Mouse (Mus musculus) liver, postnatal 0 days (tissue): Measurements from ENCODE around the gene Olfr164. TPM values are rescaled to one million over a fixed set of nuclear protein-coding genes. Genes with fewer than 3 reads are reported as not detected.

Experiments used
- ATAC-seq: fragments of 200-750 bp; cut with Nextera tagmentation; 2 replicates; pipeline ENCODE4 v1.8.0; 2017; ENCODE audit warnings: mild to moderate bottlenecking, moderate library complexity
- DNase-seq: peaks from one replicate; pipeline ENCODE4 v3.0.0-alpha.2; 2016
- H3K27ac ChIP-seq: fragments of 300-500 bp; sonication (generic); 2 replicates; pipeline ENCODE4 v1.5.1; 2014; ENCODE audit warnings: antibody characterized with exemption, moderate library complexity, mild to moderate bottlenecking, low read depth
- H3K27me3 ChIP-seq: fragments of 300-500 bp; sonication (generic); 2 replicates; pipeline ENCODE4 v1.6.1; 2014; ENCODE audit warnings: low read length, control low read depth, mixed read lengths; ENCODE audit not compliant: insufficient read depth
- H3K36me3 ChIP-seq: fragments of 300-500 bp; sonication (generic); replicated peaks from 2 replicates; pipeline ENCODE4 v1.6.1; 2014; ENCODE audit warnings: mild to moderate bottlenecking, control low read depth, low read length, moderate library complexity, mixed read lengths; ENCODE audit not compliant: insufficient read depth
- H3K4me1 ChIP-seq: fragments of 300-500 bp; sonication (generic); 2 replicates; pipeline ENCODE4 v1.6.1; 2014; ENCODE audit warnings: antibody characterized with exemption, mild to moderate bottlenecking, control low read depth; ENCODE audit not compliant: insufficient read depth
- H3K4me2 ChIP-seq: fragments of 300-500 bp; sonication (generic); 2 replicates; pipeline ENCODE4 v1.6.1; 2014; ENCODE audit warnings: low read depth, mild to moderate bottlenecking, low read length, moderate library complexity, mixed read lengths
- H3K4me3 ChIP-seq: fragments of 300-500 bp; sonication (generic); 2 replicates; pipeline ENCODE4 v1.5.1; 2014; ENCODE audit warnings: low read depth, low read length
- H3K9ac ChIP-seq: fragments of 300-500 bp; sonication (generic); replicated peaks from 2 replicates; pipeline ENCODE4 v1.6.1; 2014; ENCODE audit warnings: mild to moderate bottlenecking, moderate library complexity
- H3K9me3 ChIP-seq: fragments of 300-500 bp; sonication (generic); 2 replicates; pipeline ENCODE4 v1.6.1; 2016; ENCODE audit warnings: mild to moderate bottlenecking, control low read depth, low read length, mixed read lengths
- CTCF ChIP-seq: sonication (generic); IDR thresholded peaks from 2 replicates; pipeline ENCODE4 v1.5.1; 2016; ENCODE audit warnings: antibody characterized with exemption, low read depth
- EP300 ChIP-seq: IDR thresholded peaks from 2 replicates; pipeline ENCODE4 v1.6.1; 2016; ENCODE audit warnings: antibody characterized with exemption, low read depth, mild to moderate bottlenecking
- WGBS: fragments of 180-500 bp; shearing (Covaris S2); extraction: QIAGEN DNeasy Blood & Tissue Kit; methylation state at CpG from one replicate; pipeline ENCODE4 v1.1.7; 2014; ENCODE audit not compliant: insufficient replicate concordance; 5-methylcytosine and 5-hydroxymethylcytosine counted together
- polyA plus RNA-seq: library from polyadenylated mRNA; unstranded; fragments of >200 nt; fragmentation: Nextera tagmentation; extraction: Ambion mirVana; gene quantifications from 2 replicates; pipeline ENCODE4 v1.2.1, GENCODE M21; 2015

The Olfr164 gene
- polyA plus RNA-seq, result 0.07 TPM in 1 of 2 replicates, not detected in the other

DNA sequence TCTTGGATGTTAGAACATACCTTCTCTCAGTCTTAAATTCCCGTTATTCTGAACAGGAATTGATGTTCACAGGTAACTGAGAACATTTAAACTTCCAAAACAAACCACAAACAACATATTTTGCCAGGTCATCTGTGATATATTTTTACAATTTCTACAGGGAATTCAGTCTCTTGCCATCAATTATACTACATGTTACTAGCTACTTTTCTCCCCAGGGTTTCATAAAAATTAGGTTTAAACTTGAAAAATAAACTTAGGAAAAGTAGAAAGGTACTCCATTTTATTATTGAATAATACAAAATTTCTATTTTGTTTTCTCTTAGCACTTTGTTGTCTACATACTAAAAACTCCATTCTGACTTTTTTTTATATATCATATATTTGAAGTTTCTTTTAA, at the start of gene Olfr164:
TSS of gene Olfr164 (minus strand) at position 101 of the 400 bp plus-strand sequence.
- H3K4me2 ChIP-seq, result no peak within 1 kb of the TSS
- H3K9me3 ChIP-seq, result no peaks in the 10 kb centered on the region
- no peak for TF ChIP-seq EP300
- TF ChIP-seq CTCF, result no peak
- no peaks in the 10 kb centered on the region for H3K36me3 ChIP-seq
- H3K4me3 ChIP-seq, result no peak within 1 kb of the TSS
- H3K4me1 ChIP-seq, result no peaks in the 10 kb centered on the region
- no peak for ATAC-seq
- 28% methylated on average over 1 of the region's 1 CpGs for WGBS
- no peak for DNase-seq
- H3K27me3 ChIP-seq, result no peaks in the 10 kb centered on the region
- no peak within 1 kb of the TSS for H3K27ac ChIP-seq
- H3K9ac ChIP-seq, result no peak within 1 kb of the TSS

DNA sequence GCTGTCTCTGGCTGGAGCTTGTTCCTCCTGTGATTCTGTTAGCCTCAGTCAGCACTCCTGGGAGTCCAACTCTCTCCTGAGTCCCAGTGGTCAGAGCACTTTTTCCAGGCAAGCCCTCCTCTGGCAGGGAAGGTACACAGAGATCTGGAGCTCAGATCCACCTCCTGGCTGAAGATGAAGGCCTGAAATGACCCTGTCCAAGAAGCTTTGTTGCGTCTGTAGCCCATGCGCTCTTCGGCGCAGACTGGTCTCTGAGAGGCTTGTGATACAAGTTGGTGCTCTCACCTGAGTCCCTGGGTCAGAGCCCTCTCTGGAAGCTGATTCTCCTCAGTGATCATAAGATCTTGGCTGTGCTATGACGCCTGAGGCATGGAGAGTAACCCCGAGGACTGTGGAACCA, 35.2 kb upstream of the Olfr164 start:
- ATAC-seq (no peak), DNase-seq (no peak)
- no peaks in the 10 kb centered on the region for H3K36me3 ChIP-seq
- 0 out of 2 replicates have a peak, but pooled peaks cover 2% of the 10 kb centered on the region for H3K9me3 ChIP-seq
- no peak overlapping the region for H3K4me2 ChIP-seq
- no peak overlapping the region for H3K27ac ChIP-seq
- H3K27me3 ChIP-seq, result no peaks in the 10 kb centered on the region
- H3K9ac ChIP-seq, result no peak overlapping the region
- no peak overlapping the region for H3K4me3 ChIP-seq
- TF ChIP-seq CTCF (no peak), EP300 (no peak)
- no peaks in the 10 kb centered on the region for H3K4me1 ChIP-seq
- WGBS, result 79% methylated on average over 6 of the region's 6 CpGs

DNA sequence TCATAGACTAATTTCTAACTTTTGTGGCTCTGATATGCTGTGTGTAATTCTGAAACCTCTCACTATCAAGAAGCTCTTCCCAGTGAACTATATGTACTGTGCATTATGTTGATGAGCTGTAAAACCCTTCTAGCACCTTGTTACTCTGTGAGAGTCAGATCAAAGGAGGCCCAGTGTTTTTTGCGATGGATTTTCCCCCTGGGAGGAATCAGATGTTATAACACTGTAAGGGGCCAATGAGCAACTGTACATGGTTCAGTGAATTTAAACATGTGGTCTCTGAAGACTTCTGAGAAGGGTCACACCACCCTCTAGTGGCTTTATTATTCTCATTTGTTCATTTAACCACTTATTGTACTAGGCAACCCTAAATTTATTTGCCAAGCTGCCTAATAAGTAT, 50.6 kb downstream of the Olfr164 start:
- TF ChIP-seq CTCF (peak; percentile 33), EP300 (no peak)
- H3K27me3 ChIP-seq, result no peaks in the 10 kb centered on the region
- no peaks in the 10 kb centered on the region for H3K4me1 ChIP-seq
- DNase-seq (no peak), ATAC-seq (no peak)
- no peak overlapping the region for H3K9ac ChIP-seq
- no peak overlapping the region for H3K4me3 ChIP-seq
- no peak overlapping the region for H3K4me2 ChIP-seq
- 29% methylated on average over 1 of the region's 1 CpGs for whole genome bisulfite sequencing
- no peaks in the 10 kb centered on the region for H3K9me3 ChIP-seq
- H3K36me3 ChIP-seq, result no peaks in the 10 kb centered on the region
- no peak overlapping the region for H3K27ac ChIP-seq

- Histone ChIP-seq H3K27ac (no peak overlapping the region), H3K4me3 (no peak overlapping the region), H3K4me1 (no peaks in the 10 kb centered on the region), H3K36me3 (no peaks in the 10 kb centered on the region), H3K27me3 (no peaks in the 10 kb centered on the region), H3K9me3 (no peaks in the 10 kb centered on the region), H3K4me2 (no peak overlapping the region), H3K9ac (no peak overlapping the region)
- ATAC-seq (no peak), DNase-seq (no peak)
- TF ChIP-seq CTCF (no peak), EP300 (no peak)
- 56% methylated on average over 1 of the region's 1 CpGs for WGBS
Observed at GRCm38 (mm10) chr16:19260780-19261179, 53.1 kb downstream of the Olfr164 start.

DNA sequence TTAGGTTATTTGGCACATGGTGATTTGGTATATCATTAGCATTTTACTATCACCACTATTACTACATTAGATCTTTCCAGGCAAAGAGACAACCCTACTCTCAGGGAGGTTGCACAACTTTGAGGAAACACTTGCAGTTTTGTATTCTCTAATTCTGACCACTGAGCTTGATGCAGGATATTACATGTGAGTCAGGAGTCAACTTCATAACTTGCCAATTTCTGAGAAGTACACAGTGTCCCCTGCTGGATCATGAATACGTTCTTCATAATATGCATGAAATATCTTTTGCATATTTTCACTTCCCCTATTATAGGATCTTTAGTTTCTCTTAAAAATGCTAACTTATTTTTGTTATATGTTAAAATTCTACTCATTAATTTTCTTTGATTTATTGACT, 68.0 kb downstream of the Olfr164 start:
- no peaks in the 10 kb centered on the region for H3K27me3 ChIP-seq
- no peak overlapping the region for H3K27ac ChIP-seq
- WGBS, result 51% methylated on average over 1 of the region's 1 CpGs
- no peak overlapping the region for H3K9ac ChIP-seq
- no peaks in the 10 kb centered on the region for H3K36me3 ChIP-seq
- no peak overlapping the region for H3K4me3 ChIP-seq
- TF ChIP-seq CTCF (peak; percentile 52), EP300 (no peak)
- H3K4me2 ChIP-seq, result no peak overlapping the region
- DNase-seq (no peak), ATAC-seq (no peak)
- no peaks in the 10 kb centered on the region for H3K4me1 ChIP-seq
- no peaks in the 10 kb centered on the region for H3K9me3 ChIP-seq

DNA sequence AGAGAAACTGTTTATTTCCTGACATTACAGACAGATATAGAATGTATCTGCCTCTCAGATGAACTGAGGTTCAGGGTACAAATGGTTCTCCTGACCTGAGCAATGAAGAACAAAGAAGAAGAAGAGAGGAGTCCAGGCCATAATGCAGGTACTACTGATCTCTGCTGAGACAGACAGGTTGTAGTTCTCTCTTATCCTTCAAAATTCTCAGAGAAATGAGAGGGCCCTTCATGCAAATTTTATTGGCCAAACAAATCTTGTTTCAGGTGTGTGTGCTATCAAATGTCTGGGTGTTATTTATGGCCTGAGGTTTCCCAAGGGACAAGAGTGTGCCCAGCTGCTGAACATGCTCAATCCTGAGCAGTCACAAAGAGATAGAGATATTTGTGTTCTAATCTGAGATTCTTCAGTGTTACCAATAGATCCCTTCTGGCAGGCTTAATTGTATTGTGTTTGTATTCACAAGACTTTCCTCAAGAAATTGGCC, 72.3 kb downstream of the Olfr164 start:
- Histone ChIP-seq H3K27ac (no peak overlapping the region), H3K4me2 (no peak overlapping the region), H3K9ac (no peak overlapping the region), H3K9me3 (no peaks in the 10 kb centered on the region), H3K4me3 (no peak overlapping the region), H3K4me1 (no peaks in the 10 kb centered on the region), H3K36me3 (no peaks in the 10 kb centered on the region), H3K27me3 (no peaks in the 10 kb centered on the region)
- TF ChIP-seq CTCF (no peak), EP300 (no peak)
- DNase-seq, result no peak
- ATAC-seq, result no peak
